Mouse (Mus musculus): ENCODE results near the gene Polr2e. TPM values are rescaled to one million over a fixed set of nuclear protein-coding genes. Genes with fewer than 3 reads are reported as not detected.

The Polr2e gene
- polyA plus RNA-seq (2017; shearing (Covaris generic)), result 104 TPM

DNA sequence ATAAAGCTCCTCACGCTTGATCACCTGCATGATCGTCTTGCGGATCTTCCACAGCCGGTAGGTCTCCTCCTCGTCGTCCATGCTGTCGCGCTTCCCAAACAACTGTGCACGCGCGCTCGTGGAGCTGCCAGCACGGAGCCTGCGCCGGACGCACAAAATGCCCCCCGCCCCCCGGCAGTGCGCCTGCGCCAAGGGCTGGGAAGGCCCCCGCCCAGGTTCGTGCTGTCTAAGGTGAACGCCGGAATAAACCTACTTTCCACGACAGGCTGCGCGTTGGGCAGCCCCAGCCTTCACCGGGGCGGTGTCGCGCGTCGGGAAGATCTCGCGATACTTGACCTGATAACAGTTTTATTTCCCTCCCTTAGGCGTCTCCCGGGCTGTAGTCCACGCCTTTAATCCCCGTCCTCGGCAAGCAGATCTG is at the start of gene Polr2e:
TSS of gene Polr2e (minus strand) at position 237 of the 421 bp plus-strand sequence.

DNA sequence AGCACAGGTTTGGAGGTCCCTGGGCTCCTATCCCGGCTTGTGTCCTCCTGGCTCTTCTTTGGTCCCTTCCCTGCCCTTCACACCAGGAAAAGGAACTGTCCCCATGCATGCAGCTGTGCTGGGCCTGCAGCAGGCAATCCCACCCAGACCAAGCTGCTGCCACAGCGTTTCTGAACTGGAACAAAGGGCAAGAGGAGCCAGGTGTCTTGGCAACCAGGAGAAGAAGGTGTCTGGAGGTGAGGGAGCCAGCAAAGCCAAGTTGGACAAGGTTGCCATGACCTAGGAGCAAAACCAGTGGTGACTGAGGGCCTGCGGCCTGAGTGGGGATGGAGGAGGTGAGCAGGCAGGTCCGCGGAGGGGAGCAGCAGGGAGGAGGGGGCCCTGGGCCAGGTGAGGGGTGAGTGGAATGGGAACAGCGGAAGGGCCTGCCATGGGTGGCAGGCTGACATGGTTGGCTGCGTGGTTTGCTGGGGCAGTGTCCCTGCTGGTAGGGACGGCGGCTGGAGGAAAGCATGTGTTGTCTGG is 7.5 kb upstream of the Polr2e start, which contains the start of gene Gpx4:
TSS of gene Gpx4 (plus strand) at position 126 of the 525 bp plus-strand sequence.

DNA sequence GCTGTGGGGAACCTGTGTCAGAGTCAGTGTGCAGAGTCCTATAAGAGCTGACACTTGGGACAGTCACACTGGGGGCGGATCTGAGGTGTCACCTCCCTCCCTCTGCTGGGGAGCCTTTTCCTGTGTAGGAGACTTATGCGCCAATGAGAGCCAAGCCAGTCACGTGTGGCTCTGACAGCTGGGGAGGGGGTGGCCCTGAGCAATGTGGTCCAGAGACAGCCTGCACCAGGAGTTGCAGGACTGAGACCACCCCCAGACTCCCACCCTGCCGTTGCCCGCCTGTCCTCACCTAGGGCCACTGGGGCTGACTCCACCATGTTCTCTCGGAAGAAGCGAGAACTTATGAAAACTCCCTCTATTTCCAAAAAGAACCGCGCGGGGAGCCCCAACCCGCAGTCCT is 23.1 kb downstream of the Polr2e start, which contains the start of gene Arhgap45:
TSS of gene Arhgap45 (plus strand) at position 143 of the 400 bp plus-strand sequence.

DNA sequence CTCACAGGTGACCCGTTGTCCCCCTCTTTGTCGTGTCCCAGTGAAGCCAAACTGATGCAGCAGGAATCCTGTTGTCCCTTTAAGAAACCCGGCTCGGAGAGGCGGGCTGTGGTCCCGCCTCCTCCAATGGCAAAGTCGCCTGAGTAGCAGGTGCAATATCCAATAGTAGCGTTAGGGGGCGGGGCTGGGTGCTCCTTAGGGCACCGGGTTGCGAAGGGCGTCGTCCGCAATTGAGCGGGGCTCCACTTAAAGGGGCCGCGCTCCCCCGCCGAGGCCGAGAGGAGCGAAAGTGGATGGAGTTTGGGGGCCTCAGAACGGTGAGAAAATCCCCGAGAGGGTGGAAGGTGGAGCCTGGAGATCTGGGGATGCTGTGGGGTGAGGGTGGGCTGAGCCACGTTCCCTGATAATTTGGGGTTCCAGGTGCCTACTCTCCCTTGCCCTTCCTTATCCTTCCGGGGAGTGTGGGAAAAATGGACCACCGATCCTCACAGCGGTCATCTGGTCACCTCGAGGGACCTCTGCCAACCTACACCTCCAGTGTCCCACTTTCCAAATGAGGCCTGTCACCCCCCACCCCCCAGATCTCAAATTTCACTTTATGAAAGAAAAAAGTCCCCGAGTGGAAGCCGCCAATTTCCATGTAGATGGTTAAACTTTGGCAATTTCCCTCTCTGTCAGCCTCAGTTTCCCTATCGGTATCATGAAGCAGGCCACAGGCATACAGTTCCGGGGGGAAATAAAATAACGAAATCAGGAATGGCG is 43.1 kb downstream of the Polr2e start, which contains the start of gene Abca7:
TSS of gene Abca7 (plus strand) at position 223 of the 762 bp plus-strand sequence.

DNA sequence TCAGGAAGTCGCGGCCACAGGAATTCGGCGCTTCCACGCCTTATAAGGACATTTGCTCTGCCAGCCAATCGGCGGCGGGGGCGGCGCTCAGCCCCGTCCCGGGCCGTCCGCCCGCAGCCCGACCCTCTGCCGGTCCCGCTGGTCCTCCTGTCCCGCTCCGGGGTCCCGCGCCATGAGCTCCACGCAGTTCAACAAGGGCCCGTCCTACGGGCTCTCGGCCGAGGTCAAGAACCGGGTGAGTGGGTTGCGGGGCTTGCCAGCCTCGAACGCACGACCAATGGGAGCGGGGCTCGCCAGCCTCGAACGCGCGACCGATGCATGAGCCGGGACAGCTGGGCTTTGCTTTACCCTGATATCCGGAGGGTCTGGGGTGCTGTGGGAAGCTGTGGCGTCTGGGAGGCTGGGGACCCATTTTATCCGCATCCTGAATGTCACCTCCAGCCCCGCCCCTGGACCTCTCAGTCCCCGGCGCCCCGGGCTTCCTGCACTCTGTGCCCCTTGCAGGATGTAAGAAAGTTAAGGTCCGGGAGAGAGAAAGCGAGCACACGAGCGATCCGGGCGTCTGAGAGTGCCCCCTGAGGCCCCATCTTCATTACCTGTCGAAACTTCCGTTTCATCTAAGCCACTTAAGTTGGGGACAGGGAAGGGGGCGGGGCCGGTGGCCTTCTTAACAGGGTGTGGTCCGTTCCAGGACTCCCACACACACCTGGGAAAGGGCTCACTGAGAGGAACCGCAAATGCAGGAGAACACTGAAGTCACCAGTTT is 50.9 kb downstream of the Polr2e start, which contains the start of gene Cnn2:
TSS of gene Cnn2 (plus strand) at position 79 of the 766 bp plus-strand sequence.

Other genes with a start within 250 kb of the Polr2e start
- gene Prss57, start 248.8 kb downstream of the Polr2e start, polyA plus RNA-seq (2017; shearing (Covaris generic)), result 0.17 TPM
- 4.5 TPM for gene Palm, start 246.2 kb downstream of the Polr2e start, polyA plus RNA-seq (2017; shearing (Covaris generic))
- 0.44 TPM for gene Misp, start 218.8 kb downstream of the Polr2e start, polyA plus RNA-seq (2017; shearing (Covaris generic))
- gene Ptbp1, start 185.4 kb downstream of the Polr2e start, polyA plus RNA-seq (2017; shearing (Covaris generic)), result 478 TPM
- gene Prtn3, start 165.3 kb downstream of the Polr2e start, polyA plus RNA-seq (2017; shearing (Covaris generic)), result not detected
- gene Plppr3, start 165.2 kb downstream of the Polr2e start, polyA plus RNA-seq (2017; shearing (Covaris generic)), result 6.8 TPM
- gene Elane, start 153.5 kb downstream of the Polr2e start, polyA plus RNA-seq (2017; shearing (Covaris generic)), result not detected
- not detected for gene Cfd, start 148.9 kb downstream of the Polr2e start, polyA plus RNA-seq (2017; shearing (Covaris generic))
- gene Med16, start 130.9 kb downstream of the Polr2e start, polyA plus RNA-seq (2017; shearing (Covaris generic)), result 27.3 TPM
- gene Gm26602, start 128.9 kb downstream of the Polr2e start, polyA plus RNA-seq (2017; shearing (Covaris generic)), result 19.6 TPM
- gene Kiss1r, start 122.8 kb downstream of the Polr2e start, polyA plus RNA-seq (2017; shearing (Covaris generic)), result 0.26 TPM
- gene R3hdm4, start 118.6 kb downstream of the Polr2e start, polyA plus RNA-seq (2017; shearing (Covaris generic)), result 117 TPM
- 9.7 TPM for gene Arid3a, start 112.8 kb downstream of the Polr2e start, polyA plus RNA-seq (2017; shearing (Covaris generic))
- 74.2 TPM for gene Wdr18, start 79.6 kb downstream of the Polr2e start, polyA plus RNA-seq (2017; shearing (Covaris generic))
- 0.49 TPM for gene Grin3b, start 69.1 kb downstream of the Polr2e start, polyA plus RNA-seq (2017; shearing (Covaris generic))
- gene Tmem259, start 55.5 kb downstream of the Polr2e start, polyA plus RNA-seq (2017; shearing (Covaris generic)), result 26.7 TPM
- 580 TPM for gene Cnn2, start 51.2 kb downstream of the Polr2e start, polyA plus RNA-seq (2017; shearing (Covaris generic))
- gene Abca7, start 43.3 kb downstream of the Polr2e start, polyA plus RNA-seq (2017; shearing (Covaris generic)), result 42.6 TPM
- gene Arhgap45, start 23.1 kb downstream of the Polr2e start, polyA plus RNA-seq (2017; shearing (Covaris generic)), result 732 TPM
- gene Gpx4, start 7.4 kb upstream of the Polr2e start, polyA plus RNA-seq (2017; shearing (Covaris generic)), result 296 TPM
- gene Sbno2, start 65.8 kb upstream of the Polr2e start, polyA plus RNA-seq (2017; shearing (Covaris generic)), result 60.3 TPM
- 31.4 TPM for gene Stk11, start 76.0 kb upstream of the Polr2e start, polyA plus RNA-seq (2017; shearing (Covaris generic))
- 367 TPM for gene Atp5d, start 98.8 kb upstream of the Polr2e start, polyA plus RNA-seq (2017; shearing (Covaris generic))
- gene Cbarp, start 101.0 kb upstream of the Polr2e start, polyA plus RNA-seq (2017; shearing (Covaris generic)), result 5.3 TPM
- 4.4 TPM for gene Midn, start 108.5 kb upstream of the Polr2e start, polyA plus RNA-seq (2017; shearing (Covaris generic))
- gene Cirbp, start 126.2 kb upstream of the Polr2e start, polyA plus RNA-seq (2017; shearing (Covaris generic)), result 232 TPM
- 18.9 TPM for gene 1600002K03Rik, start 133.1 kb upstream of the Polr2e start, polyA plus RNA-seq (2017; shearing (Covaris generic))
- 0.41 TPM for gene Efna2, start 139.7 kb upstream of the Polr2e start, polyA plus RNA-seq (2017; shearing (Covaris generic))
- gene Mum1, start 186.6 kb upstream of the Polr2e start, polyA plus RNA-seq (2017; shearing (Covaris generic)), result 66.2 TPM
- gene Ndufs7, start 209.3 kb upstream of the Polr2e start, polyA plus RNA-seq (2017; shearing (Covaris generic)), result 159 TPM
- 1.8 TPM for gene Gamt, start 221.2 kb upstream of the Polr2e start, polyA plus RNA-seq (2017; shearing (Covaris generic))
- gene Dazap1, start 221.7 kb upstream of the Polr2e start, polyA plus RNA-seq (2017; shearing (Covaris generic)), result 78.1 TPM

Measured in effector memory CD4-positive, alpha-beta T cell, adult 7 months (primary cell).